ENCODE assay signal across 17 mouse cellular contexts in the genomic region with DNA sequence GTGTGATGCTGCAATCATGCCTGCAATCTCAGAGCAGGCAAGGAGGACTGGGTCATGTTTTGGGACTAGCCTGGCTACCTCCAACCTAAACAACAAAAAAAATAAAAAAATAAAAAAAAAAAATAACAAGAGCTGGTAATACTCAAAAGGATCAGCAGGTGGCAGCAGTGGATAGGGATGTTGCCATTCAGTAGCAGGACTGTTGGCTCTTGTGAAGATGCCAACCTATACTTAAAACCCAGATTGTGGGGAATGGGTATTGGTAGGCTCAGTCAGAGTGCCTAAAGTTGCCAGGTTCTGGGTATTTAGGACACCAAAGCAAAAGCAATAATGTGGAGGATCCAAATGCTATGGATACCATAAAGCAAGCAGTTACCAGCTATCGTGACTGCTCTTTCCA. TPM values are rescaled to one million over a fixed set of nuclear protein-coding genes. Genes with fewer than 3 reads are reported as not detected.
DNase-seq lines count a peak whose midpoint lies in the region; ATAC-seq and TF ChIP-seq lines count a peak whose summit lies in the region.
"Not testable (repeated sequence)": the region's sequence is repeated elsewhere in the genome, so short reads cannot be mapped to it uniquely, and the experiment has no call there.
"Had no signal": no experiment of that assay in that cellular context is flagged by ENCODE, and none has a peak within 500 bp of the region (broad histone marks: within the 10 kb centered on the region; RNA-seq: fewer than 3 reads in every experiment).

No protein-coding gene starts in this region.

- not testable (repeated sequence) for H3K27ac ChIP-seq in forebrain, embryonic 14.5 days (ENCODE audit: low read depth, low read length); hindbrain, embryonic 11.5 days (ENCODE audit: low read depth, low read length); lung, postnatal 0 days (ENCODE audit: low read length)

- not testable (repeated sequence) for H3K9ac ChIP-seq in forebrain, embryonic 14.5 days (ENCODE audit: low read length); hindbrain, embryonic 11.5 days (ENCODE audit: low read depth, low read length); lung, postnatal 0 days (replicated peaks; ENCODE audit: low read depth)

- peak; percentile 57 for TF ChIP-seq CTCF in lung, postnatal 0 days (IDR thresholded peaks at IDR 0.05)

- H3K4me3 ChIP-seq in forebrain, embryonic 14.5 days (ENCODE audit: low read depth, low read length); hindbrain, embryonic 11.5 days (ENCODE audit: low read depth, low read length); lung, postnatal 0 days (ENCODE audit: low read depth, low read length): not testable (repeated sequence)

- DNase-seq in cerebellum, postnatal 10 days, result peak; percentile 7 to 28
- DNase-seq in forebrain, embryonic 14.5 days (ENCODE audit: low spot score), result peak; percentile 31
- DNase-seq in hindbrain, embryonic 11.5 days (ENCODE audit: low spot score); lung, postnatal 0 days (ENCODE audit: low spot score): not testable (repeated sequence)
- DNase-seq in kidney, adult 8-10 months, result peak; percentile 2 to 3
- DNase-seq in naive thymus-derived CD4-positive, alpha-beta T cell, adult 2 months (ENCODE audit: low read depth), result peak; percentile 41

- not testable (repeated sequence) for H3K4me1 ChIP-seq in forebrain, embryonic 14.5 days (ENCODE audit: control insufficient read depth, insufficient read depth, low read length); hindbrain, embryonic 11.5 days (replicated peaks; ENCODE audit: control insufficient read depth, insufficient read depth, low read length); lung, postnatal 0 days (ENCODE audit: insufficient read depth, low read depth, low read length)

- peak; percentile 39 for ATAC-seq in CD4-positive, CD25-positive, alpha-beta regulatory T cell, adult 4 months
- ATAC-seq in forebrain, embryonic 14.5 days; lung, postnatal 0 days: not testable (repeated sequence)
- ATAC-seq in hindbrain, embryonic 11.5 days (ENCODE audit: low FRiP score), result peak; percentile 56; the same call in 1 of the 2 replicates

- not testable (repeated sequence) for H3K9me3 ChIP-seq in forebrain, embryonic 14.5 days (replicated peaks; ENCODE audit: control insufficient read depth, low read length); hindbrain, embryonic 11.5 days (ENCODE audit: control insufficient read depth, low read length); lung, postnatal 0 days (ENCODE audit: low read length)

- H3K4me2 ChIP-seq in forebrain, embryonic 14.5 days (ENCODE audit: low read length); hindbrain, embryonic 11.5 days (replicated peaks; ENCODE audit: low read depth, low read length); lung, postnatal 0 days (replicated peaks; ENCODE audit: low read depth, low read length): not testable (repeated sequence)

- not testable (repeated sequence) for H3K36me3 ChIP-seq in forebrain, embryonic 14.5 days (ENCODE audit: control insufficient read depth, insufficient read depth, low read length); hindbrain, embryonic 11.5 days (ENCODE audit: control insufficient read depth, insufficient read depth, low read length); lung, postnatal 0 days (ENCODE audit: insufficient read depth, low read length)

- 86% methylated on average over 1 of the region's 1 CpGs for WGBS in forebrain, embryonic 14.5 days
- WGBS in hindbrain, embryonic 11.5 days, result 89% methylated on average over 1 of the region's 1 CpGs
- 78% methylated on average over 1 of the region's 1 CpGs for WGBS in lung, postnatal 0 days

- TF ChIP-seq EP300 in lung, postnatal 0 days (IDR thresholded peaks at IDR 0.05), result not testable (repeated sequence)

- H3K27me3 ChIP-seq in forebrain, embryonic 14.5 days (replicated peaks; ENCODE audit: control insufficient read depth, insufficient read depth, low read length); hindbrain, embryonic 11.5 days (ENCODE audit: control insufficient read depth, insufficient read depth, low read length); lung, postnatal 0 days (replicated peaks; ENCODE audit: insufficient read depth, low read length): not testable (repeated sequence)

RNA-seq across cellular contexts. Expression of a gene that starts 2.0 kb away (rescaled TPM):
- not detected for polyA plus RNA-seq in CD4-positive, CD25-positive, alpha-beta regulatory T cell, adult 4 months (2017; shearing (Covaris generic))
- polyA plus RNA-seq in forebrain, embryonic 14.5 days (2014; fragmentation: Nextera tagmentation; extraction: Ambion mirVana), result not detected in 2 replicates
- not detected in 2 replicates for polyA plus RNA-seq in hindbrain, embryonic 11.5 days (2014; fragmentation: Nextera tagmentation; extraction: Ambion mirVana)
- not detected in 2 replicates for polyA plus RNA-seq in lung, postnatal 0 days (2015; fragmentation: Nextera tagmentation; extraction: Ambion mirVana)
- polyA plus RNA-seq: embryonic facial prominence, embryonic 12.5 days; forebrain, embryonic 12.5 days; heart, embryonic 11.5 days; kidney, embryonic 16.5 days; limb, embryonic 15.5 days; lung, embryonic 16.5 days; midbrain, embryonic 10.5 days; neural tube, embryonic 15.5 days; Patski; spleen, adult 2 months had no signal

RNA-seq across cellular contexts. Expression of a gene that starts 28.5 kb away (rescaled TPM):
- not detected for polyA plus RNA-seq in CD4-positive, CD25-positive, alpha-beta regulatory T cell, adult 4 months (2017; shearing (Covaris generic))
- not detected in 2 replicates for polyA plus RNA-seq in forebrain, embryonic 14.5 days (2014; fragmentation: Nextera tagmentation; extraction: Ambion mirVana)
- not detected in 2 replicates for polyA plus RNA-seq in hindbrain, embryonic 11.5 days (2014; fragmentation: Nextera tagmentation; extraction: Ambion mirVana)
- not detected in 2 replicates for polyA plus RNA-seq in lung, postnatal 0 days (2015; fragmentation: Nextera tagmentation; extraction: Ambion mirVana)
- polyA plus RNA-seq: embryonic facial prominence, embryonic 12.5 days; forebrain, embryonic 12.5 days; heart, embryonic 11.5 days; kidney, embryonic 16.5 days; limb, embryonic 15.5 days; lung, embryonic 16.5 days; midbrain, embryonic 10.5 days; neural tube, embryonic 15.5 days; Patski; spleen, adult 2 months had no signal

RNA-seq across cellular contexts. Expression of a gene that starts 54.4 kb away (rescaled TPM):
- not detected for polyA plus RNA-seq in CD4-positive, CD25-positive, alpha-beta regulatory T cell, adult 4 months (2017; shearing (Covaris generic))
- polyA plus RNA-seq in forebrain, embryonic 14.5 days (2014; fragmentation: Nextera tagmentation; extraction: Ambion mirVana), result not detected in 2 replicates
- not detected in 2 replicates for polyA plus RNA-seq in hindbrain, embryonic 11.5 days (2014; fragmentation: Nextera tagmentation; extraction: Ambion mirVana)
- polyA plus RNA-seq in lung, postnatal 0 days (2015; fragmentation: Nextera tagmentation; extraction: Ambion mirVana), result not detected in 2 replicates
- polyA plus RNA-seq: embryonic facial prominence, embryonic 12.5 days; forebrain, embryonic 12.5 days; heart, embryonic 11.5 days; kidney, embryonic 16.5 days; limb, embryonic 15.5 days; lung, embryonic 16.5 days; midbrain, embryonic 10.5 days; neural tube, embryonic 15.5 days; Patski; spleen, adult 2 months had no signal
